Mouse (Mus musculus) heart, adult 2 months (tissue): ENCODE data around the gene Olfr76. TPM values are rescaled to one million over a fixed set of nuclear protein-coding genes. Genes with fewer than 3 reads are reported as not detected.
"Not testable (repeated sequence)": the region's sequence is repeated elsewhere in the genome, so short reads cannot be mapped to it uniquely, and the experiment has no call there.

Experiments
- DNase-seq, 2 experiments: peaks; one replicate each; pipeline ENCODE4 v3.0.0; 2021
- H3K27ac ChIP-seq: fragments of 200-600 bp; 2 replicates; pipeline ENCODE4 v1.8.1; 2022
- H3K27me3 ChIP-seq: fragments of 200-500 bp; 2 replicates; pipeline ENCODE4 v1.6.1; 2012; ENCODE audit warnings: mild to moderate bottlenecking, low read length, inconsistent platforms, mixed read lengths; ENCODE audit not compliant: control insufficient read depth, insufficient read depth
- H3K36me3 ChIP-seq: fragments of 200-500 bp; 2 replicates; pipeline ENCODE4 v1.6.1; 2012; ENCODE audit warnings: low read length, inconsistent platforms; ENCODE audit not compliant: control insufficient read depth, insufficient read depth
- H3K4me1 ChIP-seq: fragments of 200-500 bp; 2 replicates; pipeline ENCODE4 v1.6.1; 2011; ENCODE audit warnings: low read length; ENCODE audit not compliant: control insufficient read depth, insufficient read depth
- H3K4me3 ChIP-seq: fragments of 200-600 bp; 2 replicates; pipeline ENCODE4 v1.8.1; 2022
- H3K79me2 ChIP-seq: fragments of 200-500 bp; replicated peaks from 2 replicates; pipeline ENCODE4 v1.6.1; 2012; ENCODE audit warnings: mild to moderate bottlenecking, inconsistent platforms, low read length, moderate library complexity, mixed read lengths; ENCODE audit not compliant: control insufficient read depth, insufficient read depth
- H3K9ac ChIP-seq: fragments of 200-500 bp; 2 replicates; pipeline ENCODE4 v1.6.1; 2012; ENCODE audit warnings: low read depth, mild to moderate bottlenecking, control low read depth, inconsistent platforms, low read length, mixed read lengths
- CTCF ChIP-seq: fragments of 200-600 bp; IDR thresholded peaks from 2 replicates; pipeline ENCODE4 v1.8.1; 2022; ENCODE audit warnings: antibody characterized with exemption, mild to moderate bottlenecking, moderate library complexity
- EP300 ChIP-seq: fragments of 200-500 bp; IDR thresholded peaks from 2 replicates; pipeline ENCODE4 v1.6.1; 2011; ENCODE audit warnings: low read depth, low read length, control low read depth; ENCODE audit not compliant: insufficient read depth
- POLR2A ChIP-seq: fragments of 200-500 bp; IDR thresholded peaks from 2 replicates; pipeline ENCODE4 v1.6.1; 2011; ENCODE audit warnings: mild to moderate bottlenecking, low read depth, low read length, control low read depth; ENCODE audit not compliant: insufficient read depth
- WGBS: fragments of 180-500 bp; shearing (Covaris S2); methylation state at CpG from one replicate; pipeline ENCODE4 v1.1.7; 2018; 5-methylcytosine and 5-hydroxymethylcytosine counted together
- intact Hi-C: fragments of 180-260 bp; cut with DNase I; formaldehyde crosslinking; loops from one replicate; pipeline ENCODE4 v1.15.1; 2025
- polyA plus RNA-seq: library from polyadenylated mRNA; depleted of rRNA; stranded (reverse); fragments of >200 nt; gene quantifications from 2 replicates; pipeline ENCODE4 v1.2.3, GENCODE M21; 2012
- total RNA-seq, 2 experiments: library from RNA; stranded (reverse); gene quantifications; 2 replicates each; pipeline ENCODE4 v1.2.3; 2021

Olfr76 gene
- total and polyA plus RNA-seq, 3 experiments, result not detected

GRCm38 (mm10) chr19:12115797-12116196 lies 7.2 kb downstream of the Olfr76 start, which contains the start of gene Olfr1428:
TSS of gene Olfr1428 (minus strand) at chr19:12115897.
- H3K36me3 ChIP-seq, result no peaks in the 10 kb centered on the region
- H3K4me1 ChIP-seq, result no peaks in the 10 kb centered on the region
- no peak within 1 kb of the TSS for H3K27ac ChIP-seq
- 43% methylated on average over 1 of the region's 1 CpGs for WGBS
- no peak within 1 kb of the TSS for H3K9ac ChIP-seq
- intact Hi-C loops, result no loop called here
- no peaks in the 10 kb centered on the region for H3K27me3 ChIP-seq
- no peak for TF ChIP-seq EP300
- TF ChIP-seq CTCF, result no peak
- TF ChIP-seq POLR2A, result no peak
- no peak within 1 kb of the TSS for H3K4me3 ChIP-seq
- no peaks in the 10 kb centered on the region for H3K79me2 ChIP-seq
- no peak for DNase-seq

GRCm38 (mm10) chr19:12113807-12114206 lies 9.2 kb downstream of the Olfr76 start:
- intact Hi-C loops, result no loop called here
- 46% methylated on average over 1 of the region's 1 CpGs for WGBS

GRCm38 (mm10) chr19:12104541-12104940 lies 18.5 kb downstream of the Olfr76 start:
- no peaks in the 10 kb centered on the region for H3K79me2 ChIP-seq
- intact Hi-C loops, result no loop called here

More at GRCm38 (mm10) chr19:12113807-12114206, 9.2 kb downstream of the Olfr76 start:
- H3K27ac ChIP-seq, result no peak overlapping the region
- H3K9ac ChIP-seq, result no peak overlapping the region
- no peaks in the 10 kb centered on the region for H3K27me3 ChIP-seq
- H3K4me1 ChIP-seq, result no peaks in the 10 kb centered on the region
- H3K4me3 ChIP-seq, result no peak overlapping the region
- no peaks in the 10 kb centered on the region for H3K36me3 ChIP-seq
- TF ChIP-seq CTCF (no peak), EP300 (no peak), POLR2A (no peak)
- no peak for DNase-seq
- no peaks in the 10 kb centered on the region for H3K79me2 ChIP-seq

GRCm38 (mm10) chr19:12103234-12103633 lies 19.8 kb downstream of the Olfr76 start, which contains the start of gene Olfr1427:
TSS of gene Olfr1427 (minus strand) at chr19:12103334.
- intact Hi-C loops, result no loop called here
- WGBS, result 90% methylated on average over 2 of the region's 2 CpGs
- Histone ChIP-seq H3K4me3 (no peak within 1 kb of the TSS), H3K9ac (no peak within 1 kb of the TSS), H3K27ac (no peak within 1 kb of the TSS), H3K36me3 (no peaks in the 10 kb centered on the region), H3K4me1 (no peaks in the 10 kb centered on the region), H3K79me2 (no peaks in the 10 kb centered on the region), H3K27me3 (no peaks in the 10 kb centered on the region)
- no peak for DNase-seq
- TF ChIP-seq POLR2A (no peak), EP300 (no peak), CTCF (no peak)

More at GRCm38 (mm10) chr19:12104541-12104940, 18.5 kb downstream of the Olfr76 start:
- Histone ChIP-seq H3K4me1 (no peaks in the 10 kb centered on the region), H3K27ac (no peak overlapping the region), H3K27me3 (no peaks in the 10 kb centered on the region), H3K9ac (no peak overlapping the region), H3K4me3 (no peak overlapping the region), H3K36me3 (no peaks in the 10 kb centered on the region)
- DNase-seq, result no peak
- WGBS, result 40% methylated on average over 1 of the region's 1 CpGs
- TF ChIP-seq CTCF, result no peak
- TF ChIP-seq EP300, result no peak
- no peak for TF ChIP-seq POLR2A

- Histone ChIP-seq H3K36me3 (no peaks in the 10 kb centered on the region), H3K27me3 (no peaks in the 10 kb centered on the region), H3K9ac (no peak within 1 kb of the TSS), H3K4me1 (no peaks in the 10 kb centered on the region), H3K4me3 (no peak within 1 kb of the TSS), H3K27ac (no peak within 1 kb of the TSS), H3K79me2 (no peaks in the 10 kb centered on the region)
- WGBS, result 59% methylated on average over 1 of the region's 1 CpGs
- no peak for DNase-seq
- intact Hi-C loops, result no loop called here
- TF ChIP-seq EP300 (no peak), POLR2A (no peak), CTCF (no peak)
These were observed 31.1 kb downstream of the Olfr76 start, which contains the start of gene Olfr1426 for GRCm38 (mm10) chr19:12091913-12092312. TSS of gene Olfr1426 (minus strand) at chr19:12092013.

- H3K9ac ChIP-seq, DNase-seq, H3K27ac ChIP-seq, H3K79me2 ChIP-seq, H3K36me3 ChIP-seq, H3K4me1 ChIP-seq, H3K27me3 ChIP-seq, H3K4me3 ChIP-seq, intact Hi-C loops: not testable (repeated sequence)
- WGBS, result 78% methylated on average over 4 of the region's 4 CpGs
These were observed 45.4 kb downstream of the Olfr76 start, which contains the start of gene Olfr1425 for GRCm38 (mm10) chr19:12077631-12078030. TSS of gene Olfr1425 (minus strand) at chr19:12077731.

GRCm38 (mm10) chr19:12069546-12069945 lies 53.5 kb downstream of the Olfr76 start:
- intact Hi-C loops, H3K9ac ChIP-seq, H3K4me3 ChIP-seq, H3K27me3 ChIP-seq, H3K4me1 ChIP-seq, H3K36me3 ChIP-seq, H3K79me2 ChIP-seq, H3K27ac ChIP-seq, DNase-seq: not testable (repeated sequence)
- 55% methylated on average over 1 of the region's 1 CpGs for WGBS
